Mouse (Mus musculus) midbrain, embryonic 16.5 days (tissue): Measurements from ENCODE around the gene Pdcd2. TPM values are rescaled to one million over a fixed set of nuclear protein-coding genes. Genes with fewer than 3 reads are reported as not detected.

ENCODE experiments used
- ATAC-seq: fragments of 200-750 bp; cut with Nextera tagmentation; 2 replicates; pipeline ENCODE4 v1.8.0; 2017; ENCODE audit warnings: moderate TSS enrichment
- H3K27ac ChIP-seq: fragments of 300-500 bp; sonication (generic); 2 replicates; pipeline ENCODE4 v1.5.1; 2014; ENCODE audit warnings: mild to moderate bottlenecking, low read length, mixed read lengths
- H3K27me3 ChIP-seq: fragments of 300-500 bp; sonication (generic); 2 replicates; pipeline ENCODE4 v1.6.1; 2014; ENCODE audit warnings: low read depth, low read length, mixed read lengths; ENCODE audit not compliant: control insufficient read depth, insufficient read depth
- H3K36me3 ChIP-seq: fragments of 300-500 bp; sonication (generic); 2 replicates; pipeline ENCODE4 v1.6.1; 2014; ENCODE audit warnings: mild to moderate bottlenecking, low read length, moderate library complexity, mixed read lengths; ENCODE audit not compliant: control insufficient read depth, insufficient read depth
- H3K4me1 ChIP-seq: fragments of 300-500 bp; sonication (generic); 2 replicates; pipeline ENCODE4 v1.6.1; 2014; ENCODE audit warnings: mild to moderate bottlenecking, low read length, mixed read lengths; ENCODE audit not compliant: control insufficient read depth, insufficient read depth
- H3K4me2 ChIP-seq: fragments of 300-500 bp; sonication (generic); 2 replicates; pipeline ENCODE4 v1.6.1; 2014; ENCODE audit warnings: mild to moderate bottlenecking, low read length, mixed read lengths
- H3K4me3 ChIP-seq: fragments of 300-500 bp; sonication (generic); 2 replicates; pipeline ENCODE4 v1.5.1; 2014; ENCODE audit warnings: low read depth, mild to moderate bottlenecking, low read length, moderate library complexity, mixed read lengths
- H3K9ac ChIP-seq: fragments of 300-500 bp; sonication (generic); 2 replicates; pipeline ENCODE4 v1.6.1; 2014; ENCODE audit warnings: low read depth, low read length, mixed read lengths
- H3K9me3 ChIP-seq: fragments of 300-500 bp; sonication (generic); replicated peaks from 2 replicates; pipeline ENCODE4 v1.6.1; 2014; ENCODE audit warnings: mild to moderate bottlenecking, low read length, mixed read lengths; ENCODE audit not compliant: control insufficient read depth, poor library complexity, severe bottlenecking
- WGBS: fragments of 180-500 bp; shearing (Covaris S2); extraction: QIAGEN DNeasy Blood & Tissue Kit; methylation state at CpG from one replicate; pipeline ENCODE4 v1.1.7; 2014; 5-methylcytosine and 5-hydroxymethylcytosine counted together
- polyA plus RNA-seq: library from polyadenylated mRNA; unstranded; fragments of >200 nt; fragmentation: Nextera tagmentation; extraction: Ambion mirVana; gene quantifications from 2 replicates; pipeline ENCODE4 v1.2.1, GENCODE M21; 2015

Pdcd2 gene
- polyA plus RNA-seq, 1 experiment from 2014 or later = 54.7 TPM

DNA sequence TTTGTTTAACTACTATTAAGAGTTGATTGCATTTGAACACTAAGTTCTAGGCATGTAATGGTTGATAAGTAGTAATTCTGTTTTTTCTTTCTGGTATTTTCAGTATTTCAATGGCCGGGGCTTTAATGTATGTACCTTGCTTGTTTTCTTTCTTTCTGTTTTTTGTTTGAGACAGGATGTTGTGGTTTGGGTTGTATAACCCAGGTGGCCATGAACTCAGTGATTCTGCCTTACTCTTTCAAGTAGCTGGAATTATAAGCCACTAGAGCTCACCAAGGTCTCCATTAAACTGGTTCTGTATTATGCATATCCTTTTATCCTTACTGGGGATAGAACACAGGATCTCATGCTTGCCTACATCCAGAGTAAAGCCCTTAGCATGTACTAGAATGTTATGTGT is 8.3 kb downstream of the Pdcd2 start:
- Histone ChIP-seq H3K4me2 (no peak overlapping the region), H3K27ac (no peak overlapping the region), H3K36me3 (peaks cover 55% of the 10 kb centered on the region), H3K9ac (no peak overlapping the region), H3K27me3 (no peaks in the 10 kb centered on the region), H3K9me3 (no peaks in the 10 kb centered on the region), H3K4me1 (no peaks in the 10 kb centered on the region), H3K4me3 (no peak overlapping the region)
- 100% methylated on average over 1 of the region's 1 CpGs for WGBS
- no peak for ATAC-seq

DNA sequence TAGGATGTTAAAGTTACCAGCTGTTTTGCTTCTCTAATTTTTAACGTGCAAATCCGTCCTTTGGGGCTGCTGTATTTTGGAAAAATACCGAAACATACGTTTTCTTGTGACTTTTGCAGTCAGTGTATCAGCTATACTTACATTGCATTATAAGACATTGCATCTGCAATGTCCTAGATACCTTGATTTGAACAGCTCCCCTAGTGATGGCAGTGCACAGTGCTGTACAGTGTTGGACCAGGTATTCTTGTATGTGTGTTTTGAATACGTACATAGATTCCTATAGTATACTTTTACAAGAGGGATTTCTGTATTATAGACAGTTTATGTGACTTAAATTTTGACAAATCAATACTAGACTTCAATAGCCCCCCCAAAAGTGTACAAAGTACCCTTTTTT is 8.9 kb downstream of the Pdcd2 start:
- no peak overlapping the region for H3K9ac ChIP-seq
- H3K9me3 ChIP-seq = no peaks in the 10 kb centered on the region
- 92% methylated on average over 5 of the region's 5 CpGs for WGBS
- peaks cover 60% of the 10 kb centered on the region for H3K36me3 ChIP-seq
- H3K27ac ChIP-seq = no peak overlapping the region
- H3K27me3 ChIP-seq = no peaks in the 10 kb centered on the region
- H3K4me1 ChIP-seq = no peaks in the 10 kb centered on the region
- H3K4me2 ChIP-seq = no peak overlapping the region
- H3K4me3 ChIP-seq = no peak overlapping the region
- ATAC-seq = no peak

DNA sequence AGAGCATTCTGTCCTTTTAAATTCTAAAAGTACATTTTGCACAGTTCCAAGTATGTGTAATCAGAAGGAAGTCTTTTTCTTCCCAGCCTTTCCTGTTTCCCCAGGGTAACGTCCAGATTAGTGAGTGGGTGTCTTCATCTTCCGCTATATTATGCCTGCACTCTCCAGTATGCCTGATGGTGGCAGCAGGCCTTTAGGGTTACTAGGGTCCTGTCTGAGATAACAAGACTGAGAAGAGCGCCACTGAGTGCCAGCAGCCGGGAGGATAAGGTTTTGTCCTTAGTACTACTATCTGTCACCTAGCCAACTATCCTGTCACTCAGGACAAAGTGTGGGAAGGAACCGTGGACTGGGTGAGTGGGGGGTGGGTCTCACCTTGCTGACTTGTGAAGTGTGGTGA is 9.3 kb downstream of the Pdcd2 start:
- Histone ChIP-seq H3K9ac (no peak overlapping the region), H3K4me3 (no peak overlapping the region), H3K4me1 (no peaks in the 10 kb centered on the region), H3K27me3 (no peaks in the 10 kb centered on the region), H3K36me3 (peaks cover 60% of the 10 kb centered on the region), H3K9me3 (no peaks in the 10 kb centered on the region), H3K27ac (no peak overlapping the region), H3K4me2 (no peak overlapping the region)
- 71% methylated on average over 5 of the region's 5 CpGs for WGBS
- ATAC-seq = no peak

DNA sequence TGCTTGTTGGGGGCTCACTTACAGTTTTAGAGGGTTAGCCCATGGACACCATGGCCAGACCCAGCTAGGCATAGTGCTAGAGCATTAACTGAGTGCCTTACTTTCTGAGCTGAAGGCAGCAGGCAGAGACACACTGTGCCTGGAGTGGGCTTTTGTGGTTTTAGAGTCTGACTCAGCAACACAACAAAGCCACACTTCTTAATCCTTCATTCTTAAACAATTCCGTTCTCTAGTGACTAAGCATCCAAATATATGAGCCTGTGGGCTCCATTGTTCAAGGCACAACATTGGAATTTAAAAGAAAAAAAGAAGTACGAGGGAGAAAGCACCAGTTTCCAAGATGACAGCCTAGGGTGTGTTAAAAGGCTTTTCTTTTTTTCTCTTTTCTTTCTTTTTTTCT is 16.4 kb downstream of the Pdcd2 start:
- no peak for ATAC-seq
- H3K4me2 ChIP-seq = no peak overlapping the region
- no peak overlapping the region for H3K4me3 ChIP-seq
- H3K4me1 ChIP-seq = no peaks in the 10 kb centered on the region
- no peaks in the 10 kb centered on the region for H3K9me3 ChIP-seq
- WGBS = 72% methylated on average over 2 of the region's 2 CpGs
- H3K36me3 ChIP-seq = peaks cover 70% of the 10 kb centered on the region
- H3K27ac ChIP-seq = no peak overlapping the region
- no peak overlapping the region for H3K9ac ChIP-seq
- no peaks in the 10 kb centered on the region for H3K27me3 ChIP-seq

DNA sequence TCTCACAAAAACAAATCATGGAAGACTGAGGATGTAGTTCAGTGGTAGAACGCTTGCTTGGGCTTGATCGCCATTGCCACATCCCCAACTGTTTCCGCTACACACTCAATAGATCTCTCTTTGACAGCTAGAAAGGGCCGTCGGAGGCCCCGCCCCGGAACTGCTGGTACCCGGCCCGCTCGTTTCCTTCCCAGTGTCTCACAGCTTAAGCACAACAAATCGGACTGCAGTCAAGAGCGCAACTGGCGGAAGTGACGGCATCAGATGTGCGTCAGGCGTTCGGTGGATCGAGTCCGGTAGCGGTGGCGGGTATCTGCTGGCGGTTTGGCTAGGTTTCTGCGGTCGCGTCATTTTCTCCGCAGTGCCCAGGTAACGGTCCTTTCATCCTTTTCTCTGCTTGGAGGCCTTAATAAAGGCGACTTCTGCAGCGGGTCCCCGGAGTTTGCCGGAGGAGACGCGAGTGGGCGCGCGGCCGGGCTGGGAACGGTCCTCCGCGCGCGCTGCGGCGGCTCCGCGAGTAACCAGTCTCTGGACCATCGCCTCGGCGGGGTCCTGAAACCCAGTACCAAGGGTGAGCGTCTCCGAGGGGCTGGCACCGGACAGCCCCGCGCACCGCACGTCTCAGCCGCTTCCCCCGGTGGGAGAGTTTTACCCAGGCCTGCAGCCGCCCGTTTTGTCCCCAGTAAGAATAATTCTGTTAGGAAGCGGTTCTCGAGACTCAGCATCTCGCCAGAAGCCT is 27.3 kb downstream of the Pdcd2 start, which contains the start of the genes Psmb1 and Tbp:
Gene Psmb1 (minus strand): TSS at position 96 of the 739 bp plus-strand sequence.
Gene Tbp (plus strand): TSS at position 233 of the 739 bp plus-strand sequence.
- ATAC-seq = peak; percentile 92
- Histone ChIP-seq H3K9me3 (no peaks in the 10 kb centered on the region), H3K27ac (peak within 1 kb of the TSS; percentile 92), H3K36me3 (peaks cover 8% of the 10 kb centered on the region), H3K4me1 (peaks cover 35% of the 10 kb centered on the region), H3K4me2 (peak within 1 kb of the TSS; percentile 90), H3K9ac (peak within 1 kb of the TSS; percentile 85), H3K4me3 (peak within 1 kb of the TSS; percentile 97), H3K27me3 (no peaks in the 10 kb centered on the region)
- under 1% methylated on average over 63 of the region's 63 CpGs for WGBS

DNA sequence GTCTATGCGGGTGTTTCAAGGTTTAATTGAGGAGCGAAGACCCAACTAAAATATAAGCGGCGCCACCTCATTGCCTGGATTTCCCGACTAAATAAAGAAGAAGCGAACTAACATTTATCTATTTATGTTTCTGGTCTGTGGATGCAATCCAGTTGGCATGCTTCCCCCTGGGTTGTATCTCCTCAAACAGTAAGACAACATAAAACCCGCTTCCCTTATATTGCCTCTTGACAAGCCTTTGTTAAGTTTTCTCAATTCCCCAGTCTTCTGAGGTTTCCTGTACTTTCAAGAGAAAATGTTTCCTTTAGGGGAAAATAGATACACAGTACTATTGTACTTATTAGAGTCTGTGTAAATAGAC is 28.4 kb downstream of the Pdcd2 start:
- no peak for ATAC-seq
- Histone ChIP-seq H3K4me2 (peak overlapping the region; percentile 73), H3K27ac (peak overlapping the region; percentile 92), H3K4me3 (peak overlapping the region; percentile 97), H3K36me3 (peaks cover 2% of the 10 kb centered on the region; the same call in 1 of the 2 replicates), H3K9me3 (no peaks in the 10 kb centered on the region), H3K4me1 (peaks cover 35% of the 10 kb centered on the region), H3K9ac (peak overlapping the region; percentile 85), H3K27me3 (no peaks in the 10 kb centered on the region)
- 50% methylated on average over 7 of the region's 7 CpGs for WGBS

DNA sequence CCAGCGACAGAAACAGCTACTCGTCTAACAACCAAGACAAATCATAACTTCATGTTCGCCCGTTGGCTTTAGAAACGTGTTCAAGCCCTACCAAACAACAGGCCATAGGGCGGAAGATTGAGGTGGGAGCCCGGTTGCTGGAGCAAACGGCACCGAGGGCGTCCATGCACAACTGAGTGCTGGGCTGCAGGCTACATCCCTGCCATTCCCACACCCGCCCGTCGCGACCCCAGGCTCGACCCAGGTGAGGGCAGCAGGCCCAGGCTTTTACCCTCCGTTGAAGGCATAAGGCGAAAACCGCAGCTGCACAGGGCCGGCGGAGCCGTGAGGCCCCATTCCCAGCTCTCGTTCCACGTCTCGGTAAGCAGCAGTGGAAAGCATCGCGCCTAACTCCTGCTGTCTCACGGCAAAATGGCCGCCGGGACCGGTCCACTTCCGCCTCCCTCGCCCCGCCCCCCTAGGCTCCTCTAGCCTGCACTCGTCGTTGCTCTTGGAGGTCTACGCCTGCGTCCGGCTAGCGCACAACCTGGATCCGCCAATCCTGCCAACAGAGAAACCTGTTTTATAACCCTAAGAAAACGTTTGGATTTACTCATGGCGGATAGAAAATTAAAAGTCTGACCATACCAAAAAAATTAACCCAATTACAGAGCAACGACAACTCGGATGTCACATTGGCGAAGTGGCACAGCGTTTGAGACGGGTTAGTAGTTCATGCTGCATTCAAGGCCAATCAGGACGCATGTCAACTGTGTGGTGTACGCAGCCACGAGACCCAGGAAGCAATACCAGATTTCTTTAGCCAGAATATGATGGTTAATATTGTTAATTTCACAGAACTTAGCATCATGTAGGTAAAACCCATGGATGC is 29.0 kb downstream of the Pdcd2 start:
- Histone ChIP-seq H3K36me3 (peaks cover 2% of the 10 kb centered on the region; the same call in 1 of the 2 replicates), H3K4me3 (peak overlapping the region; percentile 97), H3K4me1 (peaks cover 35% of the 10 kb centered on the region), H3K27me3 (no peaks in the 10 kb centered on the region), H3K27ac (peak overlapping the region; percentile 92), H3K9ac (peak overlapping the region; percentile 85), H3K4me2 (peak overlapping the region; percentile 73), H3K9me3 (no peaks in the 10 kb centered on the region)
- peak; percentile 95 for ATAC-seq
- under 1% methylated on average over 50 of the region's 50 CpGs for WGBS

DNA sequence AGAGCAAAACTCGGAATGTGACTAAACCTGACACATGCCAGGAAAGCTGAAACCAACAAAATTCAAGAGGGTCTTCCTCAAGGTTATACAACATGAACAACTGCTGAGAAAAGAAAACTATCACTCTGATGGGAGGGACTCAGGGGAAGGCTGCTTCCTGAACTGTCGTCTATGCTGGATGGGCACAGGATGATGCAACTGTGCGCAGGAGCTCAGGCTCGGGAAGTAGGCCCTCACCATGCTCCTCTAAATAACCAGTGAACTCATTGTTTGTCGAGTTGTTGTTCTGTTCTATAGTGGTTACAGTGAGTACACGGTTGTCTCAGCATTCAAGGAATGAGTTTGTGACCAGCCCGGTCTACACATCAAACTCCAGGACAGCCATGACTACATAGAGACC is 36.6 kb downstream of the Pdcd2 start:
- 93% methylated on average over 7 of the region's 7 CpGs for WGBS
- no peaks in the 10 kb centered on the region for H3K9me3 ChIP-seq
- H3K27ac ChIP-seq = no peak overlapping the region
- no peaks in the 10 kb centered on the region for H3K27me3 ChIP-seq
- peaks cover 6% of the 10 kb centered on the region for H3K4me1 ChIP-seq
- H3K4me2 ChIP-seq = no peak overlapping the region
- no peak overlapping the region for H3K4me3 ChIP-seq
- no peak for ATAC-seq
- H3K9ac ChIP-seq = no peak overlapping the region
- H3K36me3 ChIP-seq = peaks cover 27% of the 10 kb centered on the region

DNA sequence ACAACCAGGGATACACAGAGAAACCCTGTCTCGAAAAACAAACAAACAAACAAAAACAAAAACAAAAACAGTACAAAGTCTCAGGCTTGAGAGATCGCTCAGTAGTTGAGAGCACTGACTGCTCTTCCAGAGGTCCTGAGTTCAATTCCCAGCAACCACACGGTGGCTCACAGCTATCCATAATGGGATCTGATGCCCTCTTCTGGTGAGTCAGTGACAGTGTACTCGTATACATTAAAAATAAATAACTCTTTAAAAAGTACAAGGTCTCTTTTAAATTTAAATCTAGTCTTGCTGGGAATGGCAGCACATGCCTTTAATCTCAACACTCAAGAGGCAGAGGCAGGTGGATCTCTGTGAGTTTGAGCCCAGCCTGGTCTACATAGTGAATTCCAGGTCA is 54.4 kb downstream of the Pdcd2 start:
- Histone ChIP-seq H3K9me3 (no peaks in the 10 kb centered on the region), H3K4me2 (no peak overlapping the region), H3K27me3 (no peaks in the 10 kb centered on the region), H3K36me3 (peaks cover 54% of the 10 kb centered on the region), H3K27ac (no peak overlapping the region), H3K4me1 (no peaks in the 10 kb centered on the region), H3K4me3 (no peak overlapping the region), H3K9ac (no peak overlapping the region)
- WGBS = 94% methylated on average over 4 of the region's 4 CpGs
- no peak for ATAC-seq
